Mouse (Mus musculus): ENCODE measurements around the gene Rpl13.

Gene Rpl13

DNA sequence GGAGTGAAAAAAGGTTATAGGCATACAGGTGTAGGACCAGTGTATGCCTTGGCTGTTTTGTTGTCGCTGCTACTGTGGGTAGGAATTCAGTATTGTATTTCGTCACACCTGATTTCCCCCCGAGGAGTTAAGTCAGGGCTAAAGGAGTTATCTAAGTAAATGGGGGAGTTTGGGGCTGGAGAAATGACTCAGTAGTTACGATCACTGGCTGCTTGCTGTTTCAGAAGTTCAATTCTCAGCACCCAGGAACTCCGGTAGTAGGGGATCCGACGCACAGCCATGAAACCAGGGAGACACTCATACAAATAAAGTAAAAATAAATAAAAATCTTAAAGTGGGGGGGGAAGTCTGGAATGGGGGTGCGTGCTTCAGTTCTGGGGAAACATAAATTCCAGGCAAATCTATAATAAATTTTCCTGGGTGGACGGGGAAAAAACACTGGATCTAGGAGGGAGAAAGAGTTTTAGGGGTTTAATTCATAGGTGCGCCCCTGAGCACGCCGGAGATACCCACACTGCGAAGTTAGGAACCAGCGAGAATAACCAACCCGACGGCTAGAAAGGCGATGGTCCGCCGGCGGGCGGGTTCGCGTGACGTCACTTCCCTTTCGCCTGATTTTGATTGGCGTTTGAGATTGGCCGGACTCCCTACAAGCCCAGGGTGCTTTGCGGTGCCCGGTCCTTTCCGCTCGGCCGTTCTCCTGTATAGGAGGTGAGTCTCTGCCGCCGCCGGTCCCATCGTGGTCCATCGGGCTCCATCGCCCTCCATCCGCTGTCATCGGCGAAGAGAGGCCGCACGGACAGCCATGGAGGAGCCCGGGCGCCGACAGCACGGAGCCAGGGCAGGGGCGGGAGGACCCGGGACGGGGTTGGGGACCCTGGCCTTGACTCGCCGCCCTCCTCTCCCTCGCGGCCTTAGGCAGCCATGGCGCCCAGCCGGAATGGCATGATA, at the start of gene Rpl13:
Rpl13 (plus strand) TSS at position 616 of the 951 bp plus-strand sequence.
- in situ Hi-C loops (cut with MboI, MseI) = loop anchor here (5.0 kb wide), 1 partner anchor 535 kb away; the partner anchor contains the start of gene Cdt1

DNA sequence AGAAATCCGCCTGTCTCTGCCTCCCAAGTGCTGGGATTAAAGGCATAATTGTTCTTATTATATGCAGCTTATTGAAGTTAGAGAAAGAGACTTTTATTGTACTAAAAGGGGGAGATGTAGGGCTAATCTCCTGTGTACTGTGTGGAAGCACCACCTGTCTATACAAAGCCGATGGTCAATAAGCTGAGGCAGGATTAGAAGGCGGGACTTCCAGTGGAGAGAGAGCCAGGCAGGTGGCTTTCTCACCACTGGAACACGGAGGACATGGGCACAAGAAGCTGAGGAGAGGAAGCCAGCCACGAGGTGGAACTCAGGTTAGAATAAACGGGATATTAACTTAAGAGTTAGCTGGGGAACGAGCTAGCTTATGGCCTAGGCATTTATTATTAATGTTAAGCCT, 39.4 kb upstream of the Rpl13 start, which contains the start of gene Spg7:
Spg7 (plus strand) TSS at position 222 of the 400 bp plus-strand sequence.
- in situ Hi-C loops (cut with MboI, MseI) = no loop called here

DNA sequence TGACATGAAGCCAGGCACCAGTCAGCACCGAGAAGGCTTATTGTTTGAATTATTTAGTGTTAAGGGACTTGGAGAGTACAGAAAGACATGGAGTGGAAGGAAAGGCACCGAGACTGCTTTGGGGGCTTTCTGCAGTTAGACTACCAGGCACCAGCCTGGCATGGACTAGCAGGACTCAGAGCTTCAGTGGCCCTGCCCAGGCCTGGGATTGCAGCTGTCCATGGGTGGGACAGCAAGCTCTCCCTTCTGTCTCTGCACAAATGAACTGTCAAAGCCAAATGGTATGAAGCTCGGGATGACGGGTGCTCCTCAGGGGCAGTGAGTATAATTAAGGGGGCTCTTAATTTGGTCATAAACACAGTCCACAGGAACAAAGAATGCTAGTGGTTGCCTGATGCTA, 38.1 kb upstream of the Rpl13 start:
- in situ Hi-C loops (cut with MboI, MseI) = no loop called here

DNA sequence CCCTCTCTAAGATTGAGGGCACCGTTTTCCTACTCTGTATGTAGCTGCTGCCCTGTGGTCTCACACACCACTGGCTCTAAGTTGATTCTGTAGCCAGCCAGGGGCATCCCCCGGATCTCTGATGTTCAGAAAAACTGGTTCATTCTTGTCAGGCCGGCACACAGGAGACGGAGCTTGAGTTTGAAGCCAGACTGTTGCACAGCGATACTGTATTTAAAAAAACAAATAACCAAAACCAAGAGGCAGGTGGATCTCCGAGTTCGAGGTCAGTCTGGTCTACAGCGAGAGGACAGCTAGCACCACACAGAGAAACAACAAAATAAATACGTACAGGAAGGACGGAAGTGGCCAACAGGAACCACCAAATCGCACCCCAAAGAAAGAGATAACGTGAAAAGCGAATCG, 37.3 kb upstream of the Rpl13 start:
- in situ Hi-C loops (cut with MboI, MseI) = no loop called here

DNA sequence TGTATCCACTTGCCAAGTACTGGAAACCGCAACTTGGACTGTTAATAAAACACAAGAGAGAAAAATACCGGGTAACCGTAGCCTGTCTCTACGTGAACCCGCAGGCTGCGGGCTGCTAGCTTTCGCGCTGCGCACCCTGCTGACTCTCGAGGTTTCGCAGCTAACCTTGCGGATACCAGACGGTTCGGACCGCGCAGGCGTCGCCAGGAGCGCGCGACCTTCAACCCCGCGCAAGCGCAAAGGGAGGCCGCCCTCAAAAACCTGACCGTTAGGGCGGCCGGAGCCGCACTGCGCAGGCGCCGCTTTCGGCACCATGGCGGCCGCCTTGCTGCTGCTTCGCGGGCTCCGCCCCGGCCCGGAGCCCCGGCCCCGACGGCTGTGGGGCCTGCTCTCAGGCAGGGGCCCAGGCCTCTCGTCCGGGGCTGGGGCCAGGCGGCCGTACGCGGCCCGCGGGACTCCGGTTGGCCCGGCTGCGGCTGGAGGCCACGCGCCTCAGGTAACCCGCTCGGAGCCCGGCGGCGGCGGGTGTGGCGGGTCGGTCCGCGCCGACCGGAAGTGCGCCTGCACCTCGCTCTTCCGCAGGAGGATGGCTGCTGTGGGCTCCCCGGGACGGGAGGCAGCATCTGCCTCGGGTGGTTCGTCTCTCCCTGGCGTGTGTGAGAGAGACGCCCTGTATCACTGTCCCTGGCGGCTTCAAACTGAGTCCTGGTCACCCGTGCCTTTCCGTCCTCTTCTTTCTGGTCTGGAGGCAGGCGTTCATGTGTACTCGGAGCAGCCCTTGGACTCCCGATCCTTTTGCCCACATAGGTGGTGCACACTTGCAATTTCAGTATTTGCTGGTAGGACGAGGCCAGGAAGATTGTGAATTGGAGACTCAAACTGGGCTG, 36.7 kb upstream of the Rpl13 start:
- in situ Hi-C loops (cut with MboI, MseI) = no loop called here

DNA sequence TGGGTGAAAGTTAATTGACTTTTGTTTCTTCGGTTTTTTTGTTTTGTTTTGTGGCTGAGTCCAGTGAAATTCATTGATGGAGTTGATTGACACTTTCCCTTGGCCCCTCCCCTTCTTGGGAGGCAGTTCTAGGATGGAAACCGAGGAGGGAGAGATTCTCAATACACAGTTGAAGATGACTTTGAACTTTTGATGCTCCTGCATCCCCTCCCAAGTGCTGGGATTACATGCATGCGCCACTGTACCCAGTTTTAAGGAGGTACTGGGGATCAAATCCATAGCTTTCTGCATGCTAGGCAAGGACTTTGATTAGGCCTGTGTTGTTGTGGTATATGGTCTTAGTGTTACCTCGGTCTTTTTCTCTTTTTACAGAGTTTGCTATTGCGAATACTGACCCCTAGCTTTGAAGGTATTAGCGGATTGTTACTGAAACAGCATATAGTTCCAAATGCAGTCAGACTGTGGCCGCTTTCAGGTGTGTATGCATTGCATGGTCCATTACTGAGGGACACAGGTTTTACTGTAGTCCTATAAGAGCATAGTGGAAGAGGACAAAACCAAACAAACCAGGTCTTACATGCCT, 36.0 kb upstream of the Rpl13 start:
- in situ Hi-C loops (cut with MboI, MseI) = no loop called here

DNA sequence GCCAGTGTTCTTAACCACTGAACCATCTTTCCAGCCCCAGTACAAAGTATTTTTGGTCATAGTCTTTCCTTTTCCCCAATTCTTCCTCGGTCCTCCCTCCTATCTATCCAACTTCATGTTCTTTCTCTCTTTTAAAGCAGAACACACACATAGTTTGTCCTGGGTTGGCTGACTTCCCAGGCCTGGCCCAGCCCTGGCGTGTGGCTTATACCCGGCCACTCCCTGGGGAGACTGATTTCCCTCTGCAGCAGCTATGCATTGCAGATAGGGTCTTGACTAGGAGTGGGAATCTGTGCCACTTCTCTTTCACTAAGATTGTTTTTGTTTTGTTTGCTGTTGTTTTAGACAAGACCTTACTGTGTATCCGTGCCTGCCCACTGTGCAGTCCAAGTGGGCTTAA, 31.0 kb upstream of the Rpl13 start:
- in situ Hi-C loops (cut with MboI, MseI) = no loop called here

DNA sequence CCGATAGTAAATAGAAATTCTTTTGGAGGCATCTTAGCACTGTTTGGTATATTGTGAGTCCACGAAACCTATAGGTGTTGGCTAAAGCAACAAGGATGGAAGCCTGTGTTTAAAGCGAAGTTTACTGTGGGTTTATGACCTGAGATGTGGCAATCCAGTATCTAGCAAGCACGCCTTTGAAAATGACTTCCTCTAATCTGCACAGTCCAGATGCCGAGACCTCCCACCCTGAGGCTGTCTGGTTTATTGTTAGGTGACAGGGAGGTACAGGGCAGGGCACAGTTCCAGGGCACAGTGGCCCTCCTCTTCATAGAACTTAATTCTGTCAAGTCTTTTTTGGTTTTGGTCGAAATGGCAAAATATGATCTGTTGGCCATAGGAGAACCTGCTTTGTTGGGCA, 24.9 kb upstream of the Rpl13 start:
- in situ Hi-C loops (cut with MboI, MseI) = no loop called here

DNA sequence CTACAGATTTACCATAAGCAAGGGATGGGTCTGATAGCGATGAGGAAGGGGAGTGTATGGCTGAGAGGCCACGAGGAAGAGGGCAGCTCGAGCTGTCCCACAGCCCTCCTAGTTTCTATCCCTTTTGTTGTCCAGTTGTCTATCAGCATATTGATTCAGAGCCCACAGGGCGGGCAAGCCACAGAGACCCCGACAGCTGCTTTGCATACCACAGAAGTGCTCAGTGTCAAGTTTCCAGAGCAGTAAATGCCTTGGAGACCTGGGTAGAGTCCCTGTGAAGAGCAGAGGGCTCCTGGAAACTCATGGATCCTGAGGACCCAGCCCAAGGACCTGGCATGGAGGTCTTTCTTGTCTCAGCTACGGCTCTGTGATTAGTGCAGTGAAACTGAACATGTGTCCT, 19.2 kb upstream of the Rpl13 start:
- in situ Hi-C loops (cut with MboI, MseI) = no loop called here

DNA sequence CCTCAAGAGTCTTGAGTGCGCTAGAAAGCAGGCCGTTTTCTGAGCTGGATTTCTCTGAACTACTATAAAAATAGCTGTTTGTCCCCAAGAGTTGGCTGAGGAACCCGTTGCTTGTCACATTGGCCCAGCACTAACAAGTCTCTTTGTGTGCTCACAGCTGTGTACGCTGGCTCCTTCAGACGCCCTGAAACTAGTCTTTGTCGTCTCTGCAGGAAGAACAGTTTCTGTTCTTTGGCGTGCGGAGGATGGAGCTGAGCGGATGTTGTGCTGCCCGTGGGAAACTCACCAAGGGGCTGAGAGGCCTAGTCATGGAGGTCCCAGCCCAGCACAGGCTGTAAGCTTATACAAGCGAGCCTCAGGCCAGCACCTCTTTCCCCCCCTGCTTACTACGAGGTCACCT, 18.5 kb upstream of the Rpl13 start:
- in situ Hi-C loops (cut with MboI, MseI) = no loop called here

DNA sequence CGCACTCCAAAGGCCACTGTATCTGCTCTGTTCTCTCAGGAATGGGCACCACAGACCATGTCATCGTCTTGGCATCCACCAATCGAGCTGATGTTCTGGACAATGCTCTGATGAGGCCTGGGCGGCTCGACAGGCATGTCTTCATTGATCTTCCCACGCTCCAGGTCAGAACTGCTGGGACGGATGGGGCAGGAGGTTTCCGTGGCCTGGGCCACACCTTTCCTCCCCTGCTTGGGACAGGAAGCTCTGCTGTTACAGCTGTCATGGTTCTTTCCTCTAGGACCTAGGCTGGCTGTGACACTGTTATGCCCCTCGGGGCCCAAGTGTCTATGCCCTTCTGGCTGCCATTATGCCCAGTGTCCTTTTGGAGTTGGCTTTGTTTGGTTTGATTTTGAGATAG, 14.9 kb upstream of the Rpl13 start:
- in situ Hi-C loops (cut with MboI, MseI) = no loop called here

DNA sequence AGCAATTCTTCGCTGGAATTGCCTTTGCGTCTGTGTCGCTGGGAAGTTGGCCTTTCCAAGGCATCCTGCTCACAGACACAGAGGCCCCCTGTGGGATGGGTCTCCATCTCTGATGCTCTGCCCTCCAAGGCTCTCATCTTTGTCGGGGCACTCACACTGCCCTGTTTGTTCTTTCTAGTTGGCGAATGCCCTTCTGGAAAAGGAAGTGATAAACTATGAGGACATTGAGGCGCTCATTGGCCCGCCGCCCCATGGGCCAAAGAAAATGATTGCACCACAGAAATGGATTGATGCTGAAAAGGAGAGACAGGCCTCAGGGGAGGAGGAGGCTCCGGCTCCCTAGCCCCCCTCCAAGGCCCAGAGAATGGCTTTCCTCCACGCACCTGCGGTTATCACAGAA, 4.9 kb upstream of the Rpl13 start:
- in situ Hi-C loops (cut with MboI, MseI) = no loop called here

DNA sequence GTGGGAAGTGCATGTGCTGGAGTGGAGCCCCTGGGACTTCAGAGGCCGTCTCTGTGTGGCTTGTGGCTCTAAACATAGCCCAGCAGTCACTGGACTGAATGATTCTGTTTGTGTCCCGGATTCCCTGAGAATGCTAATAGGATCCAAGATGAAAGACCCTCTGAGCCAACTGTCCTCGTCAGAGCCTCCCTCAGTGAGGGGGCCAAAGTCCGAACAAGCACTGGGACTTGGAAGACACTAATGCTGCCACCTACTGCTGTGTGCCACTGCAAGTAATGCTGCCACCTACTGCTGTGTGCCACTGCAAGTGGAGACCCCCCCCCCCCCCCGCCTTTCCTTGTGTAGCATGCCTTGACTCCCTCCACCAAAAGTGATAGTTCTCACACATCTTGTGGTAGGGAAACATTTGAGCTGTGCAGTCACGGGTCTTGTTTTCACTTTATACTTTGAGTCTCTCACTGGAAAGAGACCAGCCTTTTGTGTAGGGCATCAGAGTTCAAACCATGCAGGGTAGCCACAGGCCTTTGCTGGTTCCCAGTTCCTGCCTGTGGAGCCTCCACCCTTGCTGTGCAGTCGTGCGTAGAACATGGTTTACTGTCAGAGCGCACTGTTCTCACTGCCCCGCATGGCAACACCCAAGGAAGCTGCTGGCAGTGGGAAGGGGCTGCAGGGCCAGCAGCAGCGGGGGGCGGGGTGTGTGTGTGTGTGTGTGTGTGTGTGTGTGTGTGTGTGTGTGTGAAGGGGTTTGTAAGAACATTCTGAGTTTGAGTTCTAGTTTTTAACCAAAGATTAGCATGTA, 4.2 kb upstream of the Rpl13 start:
- in situ Hi-C loops (cut with MboI, MseI) = no loop called here

DNA sequence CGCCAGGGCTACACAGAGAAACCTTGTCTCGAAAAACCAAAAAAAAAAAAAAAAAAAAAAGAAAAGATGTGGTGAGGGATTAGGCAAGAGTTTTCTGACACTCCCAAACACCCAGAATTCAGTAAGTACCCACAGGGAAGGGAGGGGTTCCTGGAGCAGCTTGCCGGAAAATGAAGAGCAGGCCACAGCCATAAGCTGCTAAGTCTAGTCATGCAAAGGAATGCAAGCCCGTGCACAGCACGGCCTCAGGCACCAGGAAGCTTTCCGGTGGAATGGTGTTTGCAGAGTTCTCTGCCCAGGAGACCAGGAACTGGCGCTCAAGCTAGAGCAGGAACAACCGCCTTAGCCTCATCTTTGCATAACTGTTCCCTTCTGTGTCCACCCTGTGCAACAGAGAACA, 1.9 kb upstream of the Rpl13 start:
- in situ Hi-C loops (cut with MboI, MseI) = loop anchor here (5.0 kb wide), 1 partner anchor 533 kb away; the partner anchor contains the start of gene Cdt1

DNA sequence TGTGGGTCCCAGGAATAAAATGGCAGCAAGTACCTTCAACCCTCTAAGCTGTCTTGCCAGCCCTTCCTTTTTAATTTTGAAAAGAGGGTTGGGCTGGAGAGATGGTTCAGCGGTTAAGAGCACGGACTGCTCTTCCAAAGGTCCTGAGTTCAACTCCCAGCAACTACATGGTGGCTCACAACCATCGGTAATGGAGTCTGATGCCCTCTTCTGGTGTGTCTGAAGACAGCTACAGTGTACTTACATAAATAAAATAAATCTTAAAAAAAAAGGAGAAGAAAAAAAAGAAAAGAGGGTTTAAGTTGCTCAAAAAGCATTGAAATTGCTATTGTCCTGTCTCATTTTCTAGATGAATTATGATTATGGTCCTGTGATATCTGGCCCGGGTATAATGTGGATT, 906 bp upstream of the Rpl13 start:
- in situ Hi-C loops (cut with MboI, MseI) = loop anchor here (5.0 kb wide), 1 partner anchor 534 kb away; the partner anchor contains the start of gene Cdt1

DNA sequence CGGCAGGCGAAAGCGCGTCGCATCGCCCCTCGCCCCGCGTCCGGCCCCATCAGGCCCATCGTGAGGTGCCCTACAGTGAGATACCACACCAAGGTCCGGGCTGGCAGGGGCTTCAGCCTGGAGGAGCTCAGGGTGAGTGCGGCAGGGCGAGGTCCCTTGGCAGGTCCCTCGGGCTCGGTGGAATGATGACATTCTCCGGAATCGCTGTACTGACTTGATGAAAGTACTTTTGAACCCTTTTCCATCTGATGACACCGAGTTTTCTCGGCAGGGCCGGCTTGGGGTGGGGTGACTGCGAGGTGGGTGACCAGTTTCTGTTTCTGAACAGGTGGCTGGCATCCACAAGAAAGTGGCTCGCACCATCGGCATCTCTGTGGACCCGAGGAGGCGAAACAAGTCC, 705 bp downstream of the Rpl13 start:
- in situ Hi-C loops (cut with MboI, MseI) = loop anchor here (5.0 kb wide), 1 partner anchor 536 kb away; the partner anchor contains the start of gene Cdt1

DNA sequence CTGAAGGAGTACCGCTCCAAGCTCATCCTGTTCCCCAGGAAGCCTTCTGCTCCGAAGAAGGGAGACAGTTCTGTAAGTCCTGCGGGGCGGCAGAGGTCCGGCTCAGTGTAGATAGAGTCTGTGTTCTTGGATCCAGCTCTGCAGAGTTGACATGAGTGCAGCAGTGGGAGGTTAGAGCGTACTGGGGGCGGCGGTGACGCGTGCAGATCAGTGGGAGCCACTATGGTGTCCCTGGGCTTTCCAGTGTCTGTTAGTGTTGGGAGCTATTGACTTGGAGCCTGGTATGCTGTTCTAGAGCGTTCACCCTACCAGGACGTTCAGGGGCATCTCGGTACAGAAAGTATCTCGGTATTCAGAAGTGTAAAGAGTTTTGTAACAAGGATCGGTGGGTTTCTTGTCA, 1.1 kb downstream of the Rpl13 start:
- in situ Hi-C loops (cut with MboI, MseI) = loop anchor here (5.0 kb wide), 1 partner anchor 536 kb away; the partner anchor contains the start of gene Cdt1

DNA sequence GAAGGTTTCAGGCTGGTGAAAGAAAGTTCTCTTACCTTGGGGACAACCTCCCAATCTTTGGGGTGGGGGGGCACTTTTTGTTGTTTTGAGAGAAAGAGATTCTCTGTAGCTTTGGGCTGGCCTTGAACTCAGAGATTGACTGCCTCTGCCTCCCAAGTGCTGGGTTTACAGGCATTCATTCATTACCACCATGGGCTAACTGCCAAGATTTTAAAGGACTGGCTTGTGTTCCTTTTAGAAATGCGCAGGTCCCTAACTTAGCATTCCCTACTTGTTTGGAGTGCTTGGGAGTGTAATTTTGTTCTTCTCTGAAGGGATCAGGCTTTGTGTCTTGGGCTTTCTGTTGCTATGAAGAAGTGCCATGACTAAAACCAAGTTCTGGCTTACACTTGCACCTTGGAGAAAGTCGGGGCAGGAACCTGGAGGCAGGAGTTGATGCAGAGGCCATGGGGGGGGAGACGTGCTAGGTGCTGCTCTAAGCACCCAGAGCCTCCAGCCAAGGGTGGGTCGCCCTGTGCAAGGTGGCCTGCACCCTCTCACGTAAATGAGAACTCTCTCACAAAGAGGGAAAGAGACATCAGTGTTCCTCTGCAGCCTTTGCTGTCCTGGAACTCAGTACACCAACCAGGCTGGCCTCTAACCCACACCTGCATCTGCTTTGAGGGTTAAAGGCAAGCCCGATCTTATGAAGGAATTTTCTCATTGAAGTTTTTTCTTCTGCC, 2.1 kb downstream of the Rpl13 start:
- in situ Hi-C loops (cut with MboI, MseI) = loop anchor here (5.0 kb wide), 1 partner anchor 537 kb away; the partner anchor contains the start of gene Cdt1

DNA sequence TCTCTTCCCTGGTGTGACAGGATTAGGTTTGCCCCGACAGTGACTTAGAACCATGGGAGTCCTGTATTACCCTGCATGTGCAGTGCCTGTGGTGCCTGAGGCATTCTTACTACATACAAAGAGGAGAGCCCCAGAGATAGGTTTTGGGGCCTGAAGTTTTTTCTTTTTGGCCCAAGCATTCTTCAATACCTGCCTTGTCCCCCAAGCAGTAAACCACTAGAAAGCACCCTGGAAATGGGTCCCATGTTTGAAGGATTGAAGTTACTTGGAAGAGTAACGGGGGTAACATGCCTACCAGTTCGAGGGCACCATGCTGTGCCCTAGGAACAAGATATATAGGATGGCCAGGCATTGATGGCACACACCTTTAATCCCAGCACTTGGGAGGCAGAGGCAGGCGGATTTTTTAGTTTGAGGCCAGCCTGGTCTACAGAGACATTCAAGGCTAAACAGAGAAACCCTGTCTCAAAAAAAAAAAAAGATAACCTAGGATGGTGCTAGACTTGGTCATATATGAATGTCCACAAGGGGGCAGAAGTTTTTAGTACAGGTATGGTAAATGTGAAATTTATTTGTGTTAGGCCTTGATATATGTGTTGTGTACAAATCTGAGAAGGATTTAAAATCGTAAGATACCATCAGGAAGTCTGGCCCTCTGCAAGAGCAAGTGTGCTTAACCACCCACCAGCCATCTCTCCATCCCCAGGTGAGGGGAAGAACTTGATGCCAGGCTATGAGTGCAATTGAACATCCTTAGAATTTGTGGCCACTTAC, 3.6 kb downstream of the Rpl13 start:
- in situ Hi-C loops (cut with MboI, MseI) = no loop called here
